Mouse (Mus musculus) ES-E14 (cell line): Measurements from ENCODE around the gene Pfn4.

Experiments used
- CHD2 ChIP-seq: IDR thresholded peaks from 2 replicates; pipeline ENCODE4 v1.6.1; 2014; ENCODE audit warnings: mild to moderate bottlenecking, low read depth, low read length, inconsistent platforms
- HCFC1 ChIP-seq: IDR thresholded peaks from 2 replicates; pipeline ENCODE4 v1.6.1; 2012; ENCODE audit warnings: low read length, inconsistent platforms, borderline replicate concordance; ENCODE audit not compliant: insufficient read depth
- MAFK ChIP-seq: IDR thresholded peaks from 2 replicates; pipeline ENCODE4 v1.6.1; 2014; ENCODE audit warnings: mild to moderate bottlenecking, low read depth, low read length, inconsistent platforms; ENCODE audit not compliant: insufficient read depth
- ZNF384 ChIP-seq: IDR thresholded peaks from 2 replicates; pipeline ENCODE4 v1.6.1; 2012; ENCODE audit warnings: low read depth, low read length, inconsistent platforms

DNA sequence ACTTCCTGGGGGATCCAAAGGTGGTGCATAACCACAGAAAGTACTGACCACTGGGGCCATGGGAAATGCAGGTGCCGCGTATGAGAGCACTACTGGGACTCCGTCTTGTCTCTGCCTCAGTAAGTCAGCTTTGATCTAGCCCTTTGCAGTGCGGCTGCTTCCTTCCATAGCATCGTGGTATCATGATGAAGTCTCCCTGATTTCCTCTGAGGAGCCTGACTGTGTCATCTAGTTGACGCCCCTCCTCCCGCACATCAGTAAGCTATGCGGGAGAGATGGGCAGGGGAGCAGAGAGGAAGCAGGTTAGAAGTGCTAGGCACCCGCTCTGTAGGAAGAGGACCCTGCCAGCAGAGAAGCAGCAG lies 6.7 kb downstream of the Pfn4 start:
- TF ChIP-seq ZNF384 (no peak), HCFC1 (no peak), MAFK (no peak), CHD2 (no peak)
